Mouse (Mus musculus): Measurements from ENCODE around the gene Clgn. TPM values are rescaled to one million over a fixed set of nuclear protein-coding genes. Genes with fewer than 3 reads are reported as not detected.

Clgn gene
- polyA plus RNA-seq, 1 experiment from 2014 or later = 0.14 TPM

Other genes starting within 250 kb of the Clgn start
- gene Tbc1d9, start 224.5 kb upstream of the Clgn start, polyA plus RNA-seq (2015; fragmentation: Nextera tagmentation; extraction: Ambion mirVana) = 2.3 TPM in 2 replicates
- gene Gm10645, start 223.7 kb upstream of the Clgn start, polyA plus RNA-seq (2015; fragmentation: Nextera tagmentation; extraction: Ambion mirVana) = 0.86 and 1.7 TPM in 2 replicates
- not detected in 2 replicates for gene Ucp1, start 99.5 kb upstream of the Clgn start, polyA plus RNA-seq (2015; fragmentation: Nextera tagmentation; extraction: Ambion mirVana)
- gene Elmod2, start 57.4 kb upstream of the Clgn start, polyA plus RNA-seq (2015; fragmentation: Nextera tagmentation; extraction: Ambion mirVana) = 15.4 and 16.0 TPM in 2 replicates
- not detected in 2 replicates for gene Mgat4d, start 41.4 kb upstream of the Clgn start, polyA plus RNA-seq (2015; fragmentation: Nextera tagmentation; extraction: Ambion mirVana)
- gene Scoc, start 68.5 kb downstream of the Clgn start, polyA plus RNA-seq (2015; fragmentation: Nextera tagmentation; extraction: Ambion mirVana) = 104 and 112 TPM in 2 replicates
- not detected in 2 replicates for gene Olfr370, start 145.9 kb downstream of the Clgn start, polyA plus RNA-seq (2015; fragmentation: Nextera tagmentation; extraction: Ambion mirVana)
- 356 and 362 TPM in 2 replicates for gene Ndufb7, start 176.8 kb downstream of the Clgn start, polyA plus RNA-seq (2015; fragmentation: Nextera tagmentation; extraction: Ambion mirVana)
- 631 and 669 TPM in 2 replicates for gene Tecr, start 218.1 kb downstream of the Clgn start, polyA plus RNA-seq (2015; fragmentation: Nextera tagmentation; extraction: Ambion mirVana)
- gene Dnajb1, start 218.3 kb downstream of the Clgn start, polyA plus RNA-seq (2015; fragmentation: Nextera tagmentation; extraction: Ambion mirVana) = 67.5 and 68.0 TPM in 2 replicates

Measured in kidney, embryonic 16.5 days (tissue).